Mouse (Mus musculus) ZHBTc4 (cell line): ENCODE results near the gene Sec24c.
A peak's percentile ranks its signal among the peaks of the same experiment; 100 is the strongest.

Source experiments
- DNase-seq: peaks from one replicate; pipeline ENCODE4 v3.0.0-alpha.2; 2011; ENCODE audit warnings: low read depth, low spot score

The Sec24c gene

GRCm38 (mm10) chr14:20659687-20660086, 14.4 kb upstream of the Sec24c start:
- no peak for DNase-seq

DNA sequence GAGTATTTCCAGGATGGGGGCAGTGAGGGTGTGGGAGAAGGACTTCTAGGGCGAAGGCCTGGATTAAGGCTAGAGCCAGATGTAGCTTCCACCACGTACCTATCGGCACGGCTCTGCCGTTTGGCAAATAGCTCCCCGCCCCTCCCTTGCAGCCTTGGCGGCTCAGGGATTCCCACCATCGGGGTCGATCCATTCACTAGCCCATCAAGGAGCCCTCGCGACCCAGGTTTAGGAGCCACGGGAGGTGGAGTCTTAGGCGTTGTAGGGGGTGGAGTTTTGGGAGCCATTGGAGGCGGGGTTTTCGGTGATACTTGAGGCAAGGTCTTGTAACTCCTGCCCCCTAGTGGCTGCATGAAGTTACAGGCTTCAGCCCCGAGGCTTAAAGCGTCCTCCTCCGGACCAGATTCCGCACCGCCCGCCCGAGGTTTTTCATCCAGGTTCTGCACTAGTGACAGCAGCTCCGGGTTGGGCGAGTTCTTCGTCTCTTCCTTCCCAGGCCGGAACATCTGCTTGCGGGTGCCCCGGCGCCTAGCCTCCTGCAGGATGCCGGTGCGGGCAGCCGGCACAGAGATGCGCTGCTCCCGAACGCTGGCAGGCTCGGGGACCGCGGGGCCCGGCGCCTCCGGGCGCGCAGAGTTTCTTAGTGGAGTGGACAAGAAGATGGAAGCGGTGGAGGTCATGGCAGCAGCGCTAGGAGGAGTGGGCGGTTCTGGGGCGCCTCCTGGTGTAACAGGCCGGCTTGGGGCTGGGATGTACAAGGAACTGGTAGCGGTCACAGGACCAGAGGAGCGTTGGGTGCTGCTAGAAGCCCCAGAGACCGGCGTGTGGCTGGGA, 13.1 kb upstream of the Sec24c start:
- DNase-seq, result peak; percentile 99

GRCm38 (mm10) chr14:20661661-20662331, 12.3 kb upstream of the Sec24c start:
- no peak for DNase-seq

- DNase-seq, result no peak
Observed at GRCm38 (mm10) chr14:20662740-20663139, 11.4 kb upstream of the Sec24c start.

DNA sequence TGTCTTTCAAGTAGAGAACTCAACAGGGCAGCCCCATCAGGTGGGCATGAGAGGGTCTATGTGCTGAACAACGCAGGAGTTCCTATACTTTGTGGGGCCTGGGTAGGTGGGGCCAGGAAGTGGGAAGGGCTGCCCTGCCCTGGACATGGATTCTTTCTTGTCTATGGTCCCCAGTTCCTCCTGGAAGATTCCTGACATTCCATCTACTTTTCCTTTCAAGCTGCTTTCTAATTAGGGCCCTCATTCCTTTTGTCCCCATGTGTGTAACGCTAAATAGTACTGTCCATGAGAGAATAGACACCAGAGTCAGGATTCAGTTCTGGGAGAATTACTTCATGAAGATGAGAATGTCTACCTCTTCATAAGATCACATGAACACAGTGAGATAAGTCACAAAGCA, 10.5 kb upstream of the Sec24c start:
- peak; percentile 79 for DNase-seq

DNA sequence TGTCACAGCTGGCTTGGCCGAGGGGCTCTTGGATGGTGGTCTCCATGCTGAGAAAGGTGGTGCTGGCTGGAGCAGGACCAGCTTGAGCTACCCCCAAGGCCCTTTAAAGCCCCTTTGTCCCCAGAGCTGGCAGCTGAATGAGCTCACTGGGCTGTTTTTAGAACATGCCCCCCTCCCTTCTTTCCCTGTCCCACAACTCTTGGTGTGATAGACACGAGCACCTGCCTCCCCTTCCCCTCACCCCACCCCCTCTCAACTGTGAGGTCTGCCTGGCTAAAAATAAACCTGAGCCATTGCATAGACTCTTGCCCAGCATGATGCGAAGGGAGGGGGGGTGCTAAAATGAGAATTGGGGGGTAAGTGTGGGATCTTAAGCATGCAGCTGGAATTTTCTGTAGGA, 9.7 kb upstream of the Sec24c start:
- no peak for DNase-seq

GRCm38 (mm10) chr14:20667469-20667868, 6.6 kb upstream of the Sec24c start:
- DNase-seq, result no peak

GRCm38 (mm10) chr14:20668154-20668810, 5.8 kb upstream of the Sec24c start, which contains the start of gene Synpo2l:
Gene Synpo2l, minus strand, starts transcription at chr14:20668354.
- no peak for DNase-seq

DNA sequence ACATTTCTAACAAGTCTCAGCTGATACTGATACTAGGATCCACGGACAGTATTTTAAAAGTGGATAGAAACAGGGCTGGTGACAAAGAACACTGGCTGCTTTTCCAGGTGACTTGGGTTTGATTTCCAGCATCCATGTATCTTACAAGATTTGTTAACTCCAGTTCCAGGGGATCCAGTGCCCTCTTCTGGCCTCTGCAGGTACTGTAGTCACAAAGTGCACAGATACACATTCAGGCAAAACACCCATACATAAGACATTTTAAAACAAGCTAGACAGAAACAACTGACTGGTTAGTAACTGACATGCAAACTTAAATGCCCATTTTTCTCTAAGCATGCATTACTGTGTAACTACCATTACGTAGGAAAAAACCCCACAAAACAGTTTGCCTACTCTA, 1.1 kb upstream of the Sec24c start:
- peak; percentile 90 for DNase-seq

DNA sequence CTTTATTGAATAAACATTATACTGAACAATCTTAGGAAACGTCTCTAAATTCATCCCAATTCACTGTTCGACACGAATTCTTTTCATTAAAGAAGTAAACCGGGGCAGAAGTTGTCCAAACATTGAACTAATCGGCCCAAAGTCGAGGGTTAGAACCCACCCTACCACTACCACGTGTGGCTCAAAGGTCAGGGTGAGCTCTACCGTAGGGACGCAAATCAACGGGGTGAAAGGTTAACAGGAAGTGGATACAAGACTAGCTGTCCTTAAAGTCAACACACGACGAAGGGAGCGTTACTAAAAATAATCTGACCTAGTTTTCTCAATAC, 409 bp upstream of the Sec24c start:
- DNase-seq, result no peak

- no peak for DNase-seq
Observed at GRCm38 (mm10) chr14:20677906-20678305, 3.8 kb downstream of the Sec24c start.

- no peak for DNase-seq
Observed at GRCm38 (mm10) chr14:20681742-20682141, 7.6 kb downstream of the Sec24c start.

GRCm38 (mm10) chr14:20682498-20682897, 8.4 kb downstream of the Sec24c start:
- peak; percentile 53 for DNase-seq

GRCm38 (mm10) chr14:20686576-20686975, 12.5 kb downstream of the Sec24c start:
- DNase-seq, result no peak

- no peak for DNase-seq
Observed at GRCm38 (mm10) chr14:20689009-20689408, 14.9 kb downstream of the Sec24c start.

DNA sequence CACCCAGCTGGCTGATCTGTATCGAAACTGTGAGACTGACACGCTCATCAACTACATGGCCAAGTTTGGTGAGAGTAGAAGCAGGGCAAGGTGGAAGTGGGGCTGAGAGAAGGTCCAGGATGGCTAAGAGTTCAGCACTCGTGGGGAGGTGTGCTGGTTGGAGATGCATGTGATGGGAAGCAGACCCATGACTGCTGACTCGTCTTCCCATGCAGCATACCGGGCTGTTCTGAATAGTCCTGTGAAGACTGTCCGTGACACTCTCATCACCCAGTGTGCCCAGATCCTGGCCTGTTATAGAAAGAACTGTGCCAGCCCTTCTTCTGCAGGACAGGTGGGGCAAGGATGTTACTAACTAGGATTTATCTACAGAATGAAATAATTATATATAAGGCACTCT, 17.7 kb downstream of the Sec24c start:
- no peak for DNase-seq

- no peak for DNase-seq
Observed at GRCm38 (mm10) chr14:20693589-20694101, 19.5 kb downstream of the Sec24c start.

GRCm38 (mm10) chr14:20694185-20694883, 20.2 kb downstream of the Sec24c start:
- peak; percentile 15 for DNase-seq

DNA sequence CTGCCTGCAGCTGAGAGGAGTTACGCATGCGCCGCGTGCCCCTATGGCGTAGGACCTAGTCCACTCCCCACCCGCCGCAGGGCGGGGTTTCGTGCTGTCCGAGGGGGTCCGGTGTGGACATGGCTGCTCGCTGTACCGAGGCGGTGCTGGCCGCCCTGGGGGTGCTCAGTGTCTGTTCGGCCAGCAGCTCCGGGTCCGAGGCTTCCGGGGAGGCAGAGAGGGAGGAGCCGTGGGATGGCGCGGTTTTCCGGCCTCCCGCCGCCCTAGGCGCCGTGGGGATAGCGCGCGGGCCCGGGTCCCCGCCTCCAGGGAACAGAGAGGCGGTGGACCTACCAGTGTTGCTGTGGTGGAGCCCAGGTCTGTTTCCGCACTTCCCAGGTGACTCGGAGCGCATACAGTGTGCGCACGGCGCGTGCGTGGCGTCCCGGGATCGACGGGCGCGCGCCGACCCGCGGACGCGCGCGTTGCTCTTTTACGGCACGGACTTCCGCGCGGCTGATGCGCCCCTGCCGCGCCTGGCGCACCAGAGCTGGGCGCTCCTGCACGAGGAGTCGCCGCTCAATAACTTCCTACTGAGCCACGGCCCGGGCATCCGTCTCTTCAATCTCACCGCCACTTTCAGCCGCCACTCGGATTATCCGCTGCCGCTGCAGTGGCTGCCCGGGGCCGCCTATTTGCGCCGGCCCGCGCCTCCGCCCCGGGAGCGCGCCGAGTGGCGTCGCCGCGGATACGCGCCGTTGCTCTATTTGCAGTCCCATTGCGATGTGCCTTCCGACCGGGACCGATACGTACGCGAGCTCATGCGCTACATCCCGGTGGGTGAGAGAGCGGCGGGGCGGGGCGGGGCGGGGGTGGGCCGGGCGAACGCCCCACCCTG, 21.0 kb downstream of the Sec24c start, which contains the start of gene Fut11:
Gene Fut11 (plus strand): TSS at position 85 of the 877 bp plus-strand sequence.
- DNase-seq, result peak; percentile 95

GRCm38 (mm10) chr14:20695761-20696520, 21.8 kb downstream of the Sec24c start:
- DNase-seq, result peak; percentile 29
